Mouse (Mus musculus): ENCODE results near the gene Gm11084.

- no peak for TF ChIP-seq POLR2A (IDR thresholded peaks at IDR 0.05; ENCODE audit: borderline replicate concordance, insufficient read depth, low read length)
- no peak for TF ChIP-seq CTCF (IDR thresholded peaks at IDR 0.05; ENCODE audit: borderline replicate concordance, insufficient read depth, low read depth, low read length)
Observed at GRCm38 (mm10) chr2:72935937-72936336, 50.6 kb downstream of the Gm11084 start.
